Mouse (Mus musculus) stomach, postnatal 0 days (tissue): Measurements from ENCODE around the gene Cd55. TPM values are rescaled to one million over a fixed set of nuclear protein-coding genes. Genes with fewer than 3 reads are reported as not detected.
"Not testable (repeated sequence)": the region's sequence is repeated elsewhere in the genome, so short reads cannot be mapped to it uniquely, and the experiment has no call there.

Experiments
- ATAC-seq: fragments of 200-750 bp; cut with Nextera tagmentation; 2 replicates; pipeline ENCODE4 v1.8.0; 2017; ENCODE audit not compliant: low FRiP score, low TSS enrichment
- DNase-seq: peaks from one replicate; pipeline ENCODE4 v3.0.0-alpha.2; 2016; ENCODE audit warnings: low spot score
- H3K27ac ChIP-seq: fragments of 300-500 bp; sonication (generic); replicated peaks from 2 replicates; pipeline ENCODE4 v1.5.1; 2014; ENCODE audit warnings: mild to moderate bottlenecking, control low read depth
- H3K27me3 ChIP-seq: fragments of 300-500 bp; sonication (generic); 2 replicates; pipeline ENCODE4 v1.6.1; 2014; ENCODE audit warnings: low read length; ENCODE audit not compliant: control insufficient read depth, insufficient read depth
- H3K36me3 ChIP-seq: fragments of 300-500 bp; sonication (generic); 2 replicates; pipeline ENCODE4 v1.6.1; 2014; ENCODE audit warnings: low read length, mixed read lengths; ENCODE audit not compliant: control insufficient read depth, insufficient read depth
- H3K4me1 ChIP-seq: fragments of 300-500 bp; sonication (generic); replicated peaks from 2 replicates; pipeline ENCODE4 v1.6.1; 2014; ENCODE audit warnings: antibody characterized with exemption; ENCODE audit not compliant: control insufficient read depth, insufficient read depth
- H3K4me2 ChIP-seq: fragments of 300-500 bp; sonication (generic); replicated peaks from 2 replicates; pipeline ENCODE4 v1.6.1; 2014; ENCODE audit warnings: low read depth, mild to moderate bottlenecking, control low read depth, moderate library complexity
- H3K4me3 ChIP-seq: fragments of 300-500 bp; sonication (generic); 2 replicates; pipeline ENCODE4 v1.5.1; 2014; ENCODE audit warnings: low read depth, low read length, control low read depth
- H3K9ac ChIP-seq: fragments of 300-500 bp; sonication (generic); 2 replicates; pipeline ENCODE4 v1.6.1; 2014; ENCODE audit warnings: mild to moderate bottlenecking, low read length, control low read depth, mixed read lengths
- H3K9me3 ChIP-seq: fragments of 300-500 bp; sonication (generic); 2 replicates; pipeline ENCODE4 v1.6.1; 2016; ENCODE audit warnings: low read length; ENCODE audit not compliant: control insufficient read depth
- CTCF ChIP-seq: IDR thresholded peaks from 2 replicates; pipeline ENCODE4 v1.5.1; 2016; ENCODE audit warnings: antibody characterized with exemption, low read depth, mild to moderate bottlenecking, moderate library complexity
- EP300 ChIP-seq: optimal IDR thresholded peaks from 2 replicates; pipeline ENCODE3; 2016; ENCODE audit warnings: antibody characterized with exemption
- WGBS: fragments of 180-500 bp; shearing (Covaris S2); extraction: QIAGEN DNeasy Blood & Tissue Kit; methylation state at CpG from one replicate; pipeline ENCODE4 v1.1.7; 2014; 5-methylcytosine and 5-hydroxymethylcytosine counted together
- polyA plus RNA-seq: library from polyadenylated mRNA; unstranded; fragments of >200 nt; fragmentation: Nextera tagmentation; extraction: Ambion mirVana; gene quantifications from 2 replicates; pipeline ENCODE4 v1.2.1, GENCODE M21; 2015

The Cd55 gene
- polyA plus RNA-seq, 1 experiment from 2014 or later: 44.6 TPM

- H3K4me1 ChIP-seq: no peaks in the 10 kb centered on the region
- WGBS: 15% methylated on average over 1 of the region's 1 CpGs
- DNase-seq: peak; percentile 46
Measured at GRCm38 (mm10) chr1:130474226-130474625, 11.7 kb upstream of the Cd55 start.

GRCm38 (mm10) chr1:130470074-130470473, 7.5 kb upstream of the Cd55 start:
- H3K27ac ChIP-seq: no peak overlapping the region
- H3K4me2 ChIP-seq: no peak overlapping the region
- H3K4me1 ChIP-seq: no peaks in the 10 kb centered on the region
- H3K36me3 ChIP-seq: no peaks in the 10 kb centered on the region
- no peaks in the 10 kb centered on the region for H3K27me3 ChIP-seq
- no peak overlapping the region for H3K4me3 ChIP-seq
- whole genome bisulfite sequencing: 89% methylated on average over 4 of the region's 4 CpGs
- no peak overlapping the region for H3K9ac ChIP-seq
- no peak for TF ChIP-seq CTCF
- no peak for TF ChIP-seq EP300
- ATAC-seq (no peak), DNase-seq (no peak)
- H3K9me3 ChIP-seq: no peaks in the 10 kb centered on the region

More at GRCm38 (mm10) chr1:130474226-130474625, 11.7 kb upstream of the Cd55 start:
- no peaks in the 10 kb centered on the region for H3K36me3 ChIP-seq
- H3K9ac ChIP-seq: no peak overlapping the region
- TF ChIP-seq CTCF (no peak), EP300 (no peak)
- no peak overlapping the region for H3K27ac ChIP-seq
- H3K4me2 ChIP-seq: no peak overlapping the region
- no peak overlapping the region for H3K4me3 ChIP-seq
- no peaks in the 10 kb centered on the region for H3K27me3 ChIP-seq
- 0 out of 2 replicates have a peak, but pooled peaks have one; percentile 49 for ATAC-seq
- no peaks in the 10 kb centered on the region for H3K9me3 ChIP-seq

- DNase-seq (no peak), ATAC-seq (peak; percentile 55)
- Histone ChIP-seq H3K9me3 (no peaks in the 10 kb centered on the region), H3K4me3 (no peak overlapping the region), H3K27ac (no peak overlapping the region), H3K27me3 (no peaks in the 10 kb centered on the region), H3K4me2 (no peak overlapping the region), H3K36me3 (no peaks in the 10 kb centered on the region), H3K9ac (no peak overlapping the region), H3K4me1 (no peaks in the 10 kb centered on the region)
- WGBS: 4% methylated on average over 2 of the region's 2 CpGs
- TF ChIP-seq CTCF (no peak), EP300 (no peak)
Measured at GRCm38 (mm10) chr1:130467453-130467852, 4.9 kb upstream of the Cd55 start.

GRCm38 (mm10) chr1:130464173-130464572, 1.6 kb upstream of the Cd55 start:
- ATAC-seq: no peak
- no peak for TF ChIP-seq EP300
- TF ChIP-seq CTCF: no peak

GRCm38 (mm10) chr1:130462867-130463266, 323 bp upstream of the Cd55 start:
- no peaks in the 10 kb centered on the region for H3K4me1 ChIP-seq
- H3K36me3 ChIP-seq: no peaks in the 10 kb centered on the region
- TF ChIP-seq EP300 (no peak), CTCF (no peak)
- H3K27ac ChIP-seq: peak overlapping the region; percentile 86
- H3K9ac ChIP-seq: peak overlapping the region; percentile 69
- ATAC-seq (no peak), DNase-seq (no peak)
- no peaks in the 10 kb centered on the region for H3K9me3 ChIP-seq
- peak overlapping the region; percentile 78 for H3K4me2 ChIP-seq
- H3K4me3 ChIP-seq: peak overlapping the region; percentile 72
- 3% methylated on average over 4 of the region's 4 CpGs for WGBS
- no peaks in the 10 kb centered on the region for H3K27me3 ChIP-seq

More at GRCm38 (mm10) chr1:130464173-130464572, 1.6 kb upstream of the Cd55 start:
- Histone ChIP-seq H3K9me3 (no peaks in the 10 kb centered on the region), H3K4me1 (no peaks in the 10 kb centered on the region), H3K9ac (no peak overlapping the region), H3K4me3 (no peak overlapping the region), H3K36me3 (no peaks in the 10 kb centered on the region), H3K27ac (no peak overlapping the region), H3K4me2 (no peak overlapping the region), H3K27me3 (no peaks in the 10 kb centered on the region)
- DNase-seq: no peak

- Histone ChIP-seq H3K27ac (no peak overlapping the region), H3K27me3 (no peaks in the 10 kb centered on the region), H3K9me3 (no peaks in the 10 kb centered on the region), H3K4me3 (no peak overlapping the region), H3K4me1 (no peaks in the 10 kb centered on the region), H3K36me3 (no peaks in the 10 kb centered on the region), H3K9ac (no peak overlapping the region), H3K4me2 (no peak overlapping the region)
- TF ChIP-seq EP300 (no peak), CTCF (no peak)
- WGBS: 67% methylated on average over 2 of the region's 2 CpGs
- DNase-seq (no peak), ATAC-seq (no peak)
Measured at GRCm38 (mm10) chr1:130455111-130455510, 7.4 kb downstream of the Cd55 start.

GRCm38 (mm10) chr1:130442930-130443329, 19.6 kb downstream of the Cd55 start:
- H3K4me2 ChIP-seq, DNase-seq, H3K27me3 ChIP-seq, H3K9ac ChIP-seq, ATAC-seq, H3K4me1 ChIP-seq, H3K27ac ChIP-seq, H3K4me3 ChIP-seq, H3K9me3 ChIP-seq, H3K36me3 ChIP-seq: not testable (repeated sequence)
- 15% methylated on average over 1 of the region's 1 CpGs for WGBS
